Mouse (Mus musculus) olfactory bulb, adult 2 months (tissue): ENCODE measurements around the gene Rest. TPM values are rescaled to one million over a fixed set of nuclear protein-coding genes. Genes with fewer than 3 reads are reported as not detected.
A peak's percentile ranks its signal among the peaks of the same experiment; 100 is the strongest.

Experiments
- H3K27ac ChIP-seq: fragments of 200-500 bp; 2 replicates; pipeline ENCODE4 v1.5.1; 2012; ENCODE audit warnings: low read depth, low read length; ENCODE audit not compliant: insufficient read depth
- H3K4me1 ChIP-seq: fragments of 200-500 bp; 2 replicates; pipeline ENCODE4 v1.6.1; 2012; ENCODE audit warnings: low read length; ENCODE audit not compliant: control insufficient read depth, insufficient read depth
- H3K4me3 ChIP-seq: fragments of 200-500 bp; 2 replicates; pipeline ENCODE4 v1.5.1; 2012; ENCODE audit warnings: mild to moderate bottlenecking, low read depth, low read length, moderate library complexity; ENCODE audit not compliant: insufficient read depth
- CTCF ChIP-seq: fragments of 200-500 bp; IDR thresholded peaks from 2 replicates; pipeline ENCODE4 v1.5.1; 2012; ENCODE audit warnings: low read depth, mild to moderate bottlenecking, low read length, moderate library complexity; ENCODE audit not compliant: insufficient read depth
- POLR2A ChIP-seq: fragments of 200-500 bp; IDR thresholded peaks from 2 replicates; pipeline ENCODE4 v1.6.1; 2012; ENCODE audit warnings: mild to moderate bottlenecking, low read depth, low read length, moderate library complexity; ENCODE audit not compliant: insufficient read depth
- WGBS: fragments of 180-500 bp; shearing (Covaris S2); methylation state at CpG from one replicate; pipeline ENCODE4 v1.1.7; 2018; 5-methylcytosine and 5-hydroxymethylcytosine counted together
- polyA plus RNA-seq: library from polyadenylated mRNA; stranded (reverse); fragments of >200 nt; gene quantifications from 2 replicates; pipeline ENCODE4 v1.2.4, GENCODE M21; 2012; ENCODE audit warnings: low replicate concordance; ENCODE audit not compliant: missing spikeins, insufficient read depth, insufficient read length

The Rest gene
- polyA plus RNA-seq, 1 experiment: not detected

DNA sequence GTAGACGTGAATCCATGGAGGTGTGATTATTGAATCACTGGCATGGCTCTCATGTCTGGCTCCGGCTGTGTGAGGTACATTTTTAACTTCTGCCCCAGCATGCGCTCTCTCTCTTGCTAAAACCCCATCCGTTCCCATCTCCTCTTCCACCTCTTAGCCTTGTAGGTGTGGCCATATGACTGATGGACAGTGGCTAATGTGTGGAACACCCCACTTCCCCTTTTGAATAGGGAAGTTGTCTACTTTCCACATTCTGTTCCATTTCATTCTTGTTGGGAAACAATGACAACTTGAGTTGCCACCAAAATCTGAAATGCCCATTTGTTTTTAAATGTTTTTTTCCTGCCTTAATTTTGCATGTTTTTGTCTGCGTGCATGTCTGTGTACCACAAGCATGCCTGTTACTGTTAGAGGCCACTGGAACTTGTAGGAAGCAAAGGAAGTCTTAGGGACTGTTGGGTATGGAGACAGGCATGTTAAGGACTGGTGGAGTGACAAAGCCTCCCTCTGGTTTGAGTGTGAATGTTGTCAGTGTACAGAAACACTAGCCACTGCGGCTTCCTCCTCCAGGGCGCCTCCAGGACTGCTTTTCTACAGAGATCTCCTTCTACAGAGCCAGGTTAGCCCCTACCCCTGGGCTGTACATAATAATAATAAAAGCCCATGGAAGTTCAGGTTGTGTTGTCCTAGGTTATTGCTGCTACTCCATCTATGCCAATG lies 27.7 kb downstream of the Rest start:
- no peak overlapping the region for H3K27ac ChIP-seq
- WGBS: 87% methylated on average over 7 of the region's 7 CpGs
- no peaks in the 10 kb centered on the region for H3K4me1 ChIP-seq
- no peak overlapping the region for H3K4me3 ChIP-seq
- TF ChIP-seq CTCF (no peak), POLR2A (no peak)

DNA sequence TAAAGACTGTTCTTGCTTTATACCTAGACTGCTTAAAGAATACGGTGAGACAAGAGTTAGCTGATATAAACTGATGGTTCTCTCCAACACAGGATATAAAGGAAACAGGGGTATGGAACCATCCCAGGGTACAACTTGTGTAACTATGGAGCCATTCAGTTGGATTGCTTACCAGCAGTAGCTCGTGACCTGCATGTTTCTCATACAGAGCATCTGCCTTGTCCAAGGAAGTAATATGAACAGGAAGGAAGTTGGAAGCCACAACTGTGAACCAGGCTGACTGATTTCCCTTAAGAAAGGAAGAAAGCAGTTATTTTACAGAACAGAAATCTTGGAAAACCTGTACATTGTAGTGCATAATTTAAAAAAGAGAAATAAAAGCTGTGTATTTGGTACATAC lies 34.2 kb downstream of the Rest start:
- H3K4me1 ChIP-seq: no peaks in the 10 kb centered on the region
- no peak overlapping the region for H3K27ac ChIP-seq
- WGBS: 96% methylated on average over 2 of the region's 2 CpGs
- TF ChIP-seq POLR2A (no peak), CTCF (no peak)
- no peak overlapping the region for H3K4me3 ChIP-seq

DNA sequence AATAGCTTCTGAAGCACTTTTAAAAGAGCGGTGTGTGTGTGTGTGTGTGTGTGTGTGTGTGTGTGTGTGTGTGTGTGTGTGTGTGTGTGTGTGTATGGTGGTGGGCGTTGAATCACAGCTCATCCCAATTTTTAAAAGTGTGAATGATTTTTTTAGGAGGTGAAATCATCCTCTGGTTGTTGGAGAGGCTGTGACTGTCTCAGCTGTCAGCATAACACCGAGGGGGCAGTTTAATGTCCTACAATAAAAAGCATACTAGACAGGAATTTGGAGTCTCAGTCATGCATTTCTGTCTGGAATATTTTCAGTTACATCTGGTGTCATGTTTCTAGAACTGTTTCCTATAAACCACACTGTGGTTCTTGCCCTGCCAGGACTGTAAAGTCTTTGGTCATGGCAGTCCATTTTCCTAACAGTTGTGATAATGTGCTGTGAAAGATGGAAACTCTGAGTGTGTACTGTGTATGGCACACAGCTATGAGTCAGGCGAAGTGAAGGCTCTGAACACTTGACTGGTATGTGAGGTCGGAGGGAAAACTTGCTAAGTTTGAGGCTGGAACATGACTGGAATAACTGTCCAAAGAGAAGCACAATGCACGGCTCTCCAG lies 36.1 kb downstream of the Rest start:
- WGBS: 84% methylated on average over 6 of the region's 6 CpGs
- no peak overlapping the region for H3K27ac ChIP-seq
- TF ChIP-seq POLR2A (no peak), CTCF (no peak)
- no peak overlapping the region for H3K4me3 ChIP-seq
- H3K4me1 ChIP-seq: no peaks in the 10 kb centered on the region

GRCm38 (mm10) chr5:77307821-77308553 lies 42.7 kb downstream of the Rest start:
- 69% methylated on average over 5 of the region's 5 CpGs for WGBS
- Histone ChIP-seq H3K27ac (no peak overlapping the region), H3K4me1 (peaks cover 6% of the 10 kb centered on the region), H3K4me3 (no peak overlapping the region)
- TF ChIP-seq CTCF (no peak), POLR2A (no peak)

- Histone ChIP-seq H3K4me3 (peak overlapping the region; percentile 72), H3K4me1 (peaks cover 6% of the 10 kb centered on the region), H3K27ac (no peak overlapping the region)
- TF ChIP-seq POLR2A (no peak), CTCF (no peak)
- under 1% methylated on average over 76 of the region's 76 CpGs for WGBS
Observed at GRCm38 (mm10) chr5:77309051-77309906, 44.0 kb downstream of the Rest start.

DNA sequence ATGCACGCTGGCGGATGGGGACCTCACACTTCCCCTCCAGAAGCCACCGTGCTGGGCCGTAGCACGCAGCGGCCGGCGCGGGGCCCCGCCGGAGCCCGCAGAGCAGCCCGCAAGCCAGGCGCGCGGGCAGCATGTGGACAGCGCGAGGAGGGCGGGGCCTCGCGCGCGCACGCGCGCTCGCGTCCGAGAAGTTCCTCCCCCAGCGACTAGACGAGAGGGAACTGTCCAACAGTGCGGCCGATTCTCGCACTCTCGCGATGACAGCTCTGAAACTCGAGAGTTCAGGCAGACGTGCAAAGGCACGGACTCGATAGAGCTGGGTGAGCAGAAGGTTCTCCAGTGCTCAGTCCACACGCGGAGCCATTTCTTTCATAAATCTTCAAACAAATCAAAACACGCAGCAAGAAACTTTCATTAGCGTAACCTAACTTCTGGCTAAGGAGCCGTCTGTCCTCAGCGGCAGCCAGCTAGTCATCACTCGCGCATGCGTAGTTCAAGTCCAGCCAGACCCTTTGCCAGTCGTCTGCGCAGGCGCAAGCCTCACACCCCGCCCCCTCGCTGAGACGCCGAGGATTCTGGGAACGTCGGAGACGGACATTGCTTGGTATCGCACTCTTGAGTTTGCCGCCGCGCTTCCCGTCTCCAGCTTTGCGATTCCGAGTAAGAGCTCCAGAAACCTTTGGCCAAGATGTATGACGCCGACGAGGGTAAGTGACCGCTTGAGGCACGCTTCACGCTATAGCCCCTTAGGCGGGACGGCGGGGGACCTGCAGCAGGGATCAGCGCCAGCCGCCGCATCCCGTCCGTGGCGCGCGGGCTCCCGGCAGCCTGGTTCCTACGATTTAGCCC lies 44.9 kb downstream of the Rest start, which contains the start of the genes Noa1 and Polr2b:
TSS of gene Noa1 (minus strand) at position 161 of the 849 bp plus-strand sequence.
TSS of gene Polr2b (plus strand) at position 224 of the 849 bp plus-strand sequence.
- TF ChIP-seq POLR2A: peak; percentile 59
- no peak for TF ChIP-seq CTCF
- Histone ChIP-seq H3K4me1 (peaks cover 6% of the 10 kb centered on the region), H3K27ac (peak within 1 kb of the TSS; percentile 90), H3K4me3 (peak within 1 kb of the TSS; percentile 72)
- under 1% methylated on average over 85 of the region's 85 CpGs for WGBS

GRCm38 (mm10) chr5:77314206-77314605 lies 48.9 kb downstream of the Rest start:
- H3K27ac ChIP-seq: no peak overlapping the region
- 96% methylated on average over 4 of the region's 4 CpGs for WGBS
- no peak overlapping the region for H3K4me3 ChIP-seq
- H3K4me1 ChIP-seq: peaks cover 2% of the 10 kb centered on the region; the same call in 1 of the 2 replicates
- TF ChIP-seq POLR2A (no peak), CTCF (no peak)
